Mouse (Mus musculus): ENCODE measurements at regions not wholly inside any gene's neighbourhood (a gene's known extent, or its start where the extent isn't known, plus 50 kb on each side); places are given as distances from the start of the nearest gene placed in this dataset.

- peaks cover 11% of the 10 kb centered on the region for H3K4me1 ChIP-seq (replicated peaks)
- 0 out of 2 replicates have a peak, but pooled peaks have one; percentile 48 for ATAC-seq (ENCODE audit: low FRiP score, low read depth)
- no peaks in the 10 kb centered on the region for H3K27me3 ChIP-seq
- WGBS = 46% methylated on average over 9 of the region's 9 CpGs
- no peak overlapping the region for H3K4me3 ChIP-seq
- no peaks in the 10 kb centered on the region for H3K36me3 ChIP-seq
- no peaks in the 10 kb centered on the region for H3K9me3 ChIP-seq
- no peak overlapping the region for H3K9ac ChIP-seq
- H3K27ac ChIP-seq (replicated peaks) = no peak overlapping the region
- H3K4me2 ChIP-seq = no peak overlapping the region
Measured at GRCm38 (mm10) chr16:95798582-95798981, 96.7 kb downstream of the Ets2 start.

- no peak overlapping the region for H3K27ac ChIP-seq (replicated peaks)
- H3K36me3 ChIP-seq = no peaks in the 10 kb centered on the region
- ATAC-seq (ENCODE audit: low FRiP score, low read depth) = no peak
- H3K27me3 ChIP-seq = no peaks in the 10 kb centered on the region
- peaks cover 11% of the 10 kb centered on the region for H3K4me1 ChIP-seq (replicated peaks)
- no peak overlapping the region for H3K9ac ChIP-seq
- H3K9me3 ChIP-seq = no peaks in the 10 kb centered on the region
- 74% methylated on average over 11 of the region's 11 CpGs for WGBS
- H3K4me2 ChIP-seq = no peak overlapping the region
- H3K4me3 ChIP-seq = no peak overlapping the region
Measured at GRCm38 (mm10) chr16:95798099-95798498, 96.2 kb downstream of the Ets2 start.

GRCm38 (mm10) chr16:95797141-95797540, 95.3 kb downstream of the Ets2 start:
- H3K36me3 ChIP-seq = no peaks in the 10 kb centered on the region
- no peaks in the 10 kb centered on the region for H3K9me3 ChIP-seq
- no peak for ATAC-seq (ENCODE audit: low FRiP score, low read depth)

DNA sequence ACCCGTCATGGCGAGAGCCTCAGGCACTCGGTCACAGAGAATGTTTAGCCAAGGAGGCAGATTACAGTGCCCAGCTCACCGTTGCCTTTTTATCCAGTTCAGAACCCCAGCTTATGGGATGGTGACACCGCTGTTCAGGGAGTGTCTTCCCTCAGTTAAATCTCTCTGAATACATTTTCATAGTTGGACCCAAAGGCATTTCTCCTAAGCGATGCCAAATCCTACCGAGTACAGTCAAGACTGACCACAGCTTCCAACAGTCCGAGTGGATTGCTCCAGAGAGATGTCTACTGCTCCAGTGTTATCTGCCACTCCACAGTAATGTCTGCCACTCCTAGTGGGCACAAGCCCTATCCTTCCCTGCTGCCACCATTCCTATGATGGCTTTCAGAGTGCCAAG, 93.0 kb downstream of the Ets2 start:
- peaks cover 5% of the 10 kb centered on the region; the same call in 1 of the 2 replicates for H3K4me1 ChIP-seq (replicated peaks)
- H3K9me3 ChIP-seq = no peaks in the 10 kb centered on the region
- H3K27me3 ChIP-seq = no peaks in the 10 kb centered on the region
- 84% methylated on average over 8 of the region's 8 CpGs for WGBS
- no peaks in the 10 kb centered on the region for H3K36me3 ChIP-seq
- H3K4me3 ChIP-seq = no peak overlapping the region
- ATAC-seq (ENCODE audit: low FRiP score, low read depth) = no peak
- H3K4me2 ChIP-seq = no peak overlapping the region
- no peak overlapping the region for H3K9ac ChIP-seq
- no peak overlapping the region for H3K27ac ChIP-seq (replicated peaks)

More at GRCm38 (mm10) chr16:95797141-95797540, 95.3 kb downstream of the Ets2 start:
- H3K4me1 ChIP-seq (replicated peaks) = peaks cover 7% of the 10 kb centered on the region
- 94% methylated on average over 2 of the region's 2 CpGs for WGBS
- H3K4me2 ChIP-seq = no peak overlapping the region
- H3K27ac ChIP-seq (replicated peaks) = no peak overlapping the region
- H3K9ac ChIP-seq = no peak overlapping the region
- no peaks in the 10 kb centered on the region for H3K27me3 ChIP-seq
- no peak overlapping the region for H3K4me3 ChIP-seq

DNA sequence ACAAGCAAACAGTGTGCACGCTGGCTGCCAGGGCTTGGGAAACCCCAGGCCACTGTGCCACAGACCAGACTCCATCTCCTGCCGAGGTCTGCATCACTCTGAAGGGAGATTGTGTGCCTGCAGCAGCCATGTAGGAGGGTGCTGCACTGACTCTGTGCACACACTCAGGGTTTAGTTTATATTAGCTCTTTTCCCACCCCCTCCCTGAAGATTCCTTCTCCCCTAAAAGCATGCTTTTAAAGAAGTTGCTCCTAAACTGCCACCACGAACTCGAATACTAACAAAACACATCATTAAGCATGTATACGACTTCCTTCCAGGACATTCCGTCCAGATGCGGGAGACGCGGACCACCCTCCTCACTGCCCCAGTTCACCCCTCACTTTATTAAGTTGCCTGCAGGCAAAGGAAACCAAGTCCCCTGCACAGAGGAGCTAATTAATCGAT, 92.4 kb downstream of the Ets2 start:
- H3K4me1 ChIP-seq (replicated peaks) = peaks cover 5% of the 10 kb centered on the region; the same call in 1 of the 2 replicates
- no peaks in the 10 kb centered on the region for H3K9me3 ChIP-seq
- H3K36me3 ChIP-seq = no peaks in the 10 kb centered on the region
- no peak overlapping the region for H3K4me2 ChIP-seq
- no peak overlapping the region for H3K27ac ChIP-seq (replicated peaks)
- H3K27me3 ChIP-seq = no peaks in the 10 kb centered on the region
- H3K4me3 ChIP-seq = no peak overlapping the region
- WGBS = 59% methylated on average over 10 of the region's 10 CpGs
- no peak for ATAC-seq (ENCODE audit: low FRiP score, low read depth)
- H3K9ac ChIP-seq = no peak overlapping the region

GRCm38 (mm10) chr16:95790691-95791090, 88.8 kb downstream of the Ets2 start:
- H3K36me3 ChIP-seq = no peaks in the 10 kb centered on the region
- no peaks in the 10 kb centered on the region for H3K27me3 ChIP-seq
- no peak overlapping the region for H3K4me3 ChIP-seq
- no peak for ATAC-seq (ENCODE audit: low FRiP score, low read depth)
- WGBS = 70% methylated on average over 4 of the region's 4 CpGs
- no peaks in the 10 kb centered on the region for H3K9me3 ChIP-seq
- H3K9ac ChIP-seq = no peak overlapping the region
- H3K4me2 ChIP-seq = no peak overlapping the region
- no peak overlapping the region for H3K27ac ChIP-seq (replicated peaks)
- no peaks in the 10 kb centered on the region; the same call in 1 of the 2 replicates for H3K4me1 ChIP-seq (replicated peaks)

GRCm38 (mm10) chr16:95789548-95789947, 87.7 kb downstream of the Ets2 start:
- ATAC-seq (ENCODE audit: low FRiP score, low read depth) = no peak
- Histone ChIP-seq H3K9me3 (no peaks in the 10 kb centered on the region), H3K9ac (no peak overlapping the region), H3K4me2 (no peak overlapping the region), H3K4me3 (no peak overlapping the region), H3K27ac (replicated peaks) (no peak overlapping the region), H3K4me1 (replicated peaks) (no peaks in the 10 kb centered on the region; the same call in 1 of the 2 replicates), H3K27me3 (no peaks in the 10 kb centered on the region), H3K36me3 (no peaks in the 10 kb centered on the region)

- WGBS = 93% methylated on average over 5 of the region's 5 CpGs
- no peak overlapping the region for H3K27ac ChIP-seq (replicated peaks)
- H3K4me3 ChIP-seq = no peak overlapping the region
- no peak for ATAC-seq (ENCODE audit: low FRiP score, low read depth)
- no peak overlapping the region for H3K4me2 ChIP-seq
- no peaks in the 10 kb centered on the region for H3K9me3 ChIP-seq
- no peak overlapping the region for H3K9ac ChIP-seq
- no peaks in the 10 kb centered on the region for H3K4me1 ChIP-seq (replicated peaks)
- no peaks in the 10 kb centered on the region for H3K36me3 ChIP-seq
- H3K27me3 ChIP-seq = no peaks in the 10 kb centered on the region
Measured at GRCm38 (mm10) chr16:95781681-95782080, 79.8 kb downstream of the Ets2 start.

- Histone ChIP-seq H3K27ac (replicated peaks) (no peak overlapping the region), H3K4me3 (no peak overlapping the region), H3K4me2 (no peak overlapping the region), H3K9me3 (no peaks in the 10 kb centered on the region), H3K4me1 (replicated peaks) (no peaks in the 10 kb centered on the region), H3K36me3 (no peaks in the 10 kb centered on the region), H3K9ac (no peak overlapping the region), H3K27me3 (no peaks in the 10 kb centered on the region)
- WGBS = 76% methylated on average over 2 of the region's 2 CpGs
- ATAC-seq (ENCODE audit: low FRiP score, low read depth) = no peak
Measured at GRCm38 (mm10) chr16:95780431-95780830, 78.6 kb downstream of the Ets2 start.

GRCm38 (mm10) chr16:95778845-95779722, 77.2 kb downstream of the Ets2 start:
- WGBS = 90% methylated on average over 6 of the region's 6 CpGs
- ATAC-seq (ENCODE audit: low FRiP score, low read depth) = no peak

GRCm38 (mm10) chr16:95778173-95778572, 76.3 kb downstream of the Ets2 start:
- H3K9ac ChIP-seq = no peak overlapping the region
- no peak overlapping the region for H3K27ac ChIP-seq (replicated peaks)
- H3K27me3 ChIP-seq = no peaks in the 10 kb centered on the region
- H3K4me2 ChIP-seq = no peak overlapping the region
- no peaks in the 10 kb centered on the region for H3K9me3 ChIP-seq
- 73% methylated on average over 4 of the region's 4 CpGs for WGBS
- ATAC-seq (ENCODE audit: low FRiP score, low read depth) = no peak
- no peaks in the 10 kb centered on the region for H3K4me1 ChIP-seq (replicated peaks)
- no peaks in the 10 kb centered on the region for H3K36me3 ChIP-seq
- no peak overlapping the region for H3K4me3 ChIP-seq

More at GRCm38 (mm10) chr16:95778845-95779722, 77.2 kb downstream of the Ets2 start:
- Histone ChIP-seq H3K36me3 (no peaks in the 10 kb centered on the region), H3K27me3 (no peaks in the 10 kb centered on the region), H3K27ac (replicated peaks) (no peak overlapping the region), H3K4me1 (replicated peaks) (no peaks in the 10 kb centered on the region), H3K4me3 (no peak overlapping the region), H3K4me2 (no peak overlapping the region), H3K9ac (no peak overlapping the region), H3K9me3 (no peaks in the 10 kb centered on the region)

DNA sequence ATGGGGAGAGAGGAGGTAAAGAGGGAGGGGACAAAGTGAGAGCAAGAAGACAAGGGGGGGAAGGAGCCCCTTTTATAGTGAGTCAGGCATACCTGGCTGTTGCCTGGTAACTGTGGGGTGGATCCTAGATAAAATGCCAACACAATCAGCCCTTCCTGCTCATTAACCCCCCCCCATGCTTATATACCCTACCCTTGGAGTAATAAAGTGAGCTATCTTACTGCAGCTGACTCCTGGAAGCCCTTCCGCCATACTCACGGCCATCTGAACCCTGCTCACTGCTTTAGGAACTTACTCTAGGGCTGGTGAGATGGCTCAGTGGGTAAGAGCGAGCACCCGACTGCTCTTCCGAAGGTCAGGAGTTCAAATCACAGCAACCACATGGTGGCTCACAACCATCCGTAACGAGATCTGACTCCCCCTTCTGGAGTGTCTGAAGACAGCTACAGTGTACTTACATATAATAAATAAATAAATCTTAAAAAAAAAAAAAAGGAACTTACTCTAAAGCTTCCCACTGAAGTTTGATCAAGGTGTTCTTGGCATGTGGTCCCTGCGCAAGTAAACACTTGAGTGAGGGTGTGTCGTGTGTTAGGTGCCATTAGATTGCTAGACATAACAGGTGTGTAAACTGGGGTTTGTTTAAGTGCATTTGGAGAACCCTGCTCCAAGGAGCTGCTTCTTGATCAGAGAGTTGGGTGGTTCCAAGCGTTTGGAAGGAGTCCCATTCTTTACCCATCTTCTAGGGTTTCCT, 74.9 kb downstream of the Ets2 start:
- WGBS = 89% methylated on average over 10 of the region's 10 CpGs
- H3K27me3 ChIP-seq = no peaks in the 10 kb centered on the region
- no peaks in the 10 kb centered on the region for H3K36me3 ChIP-seq
- H3K4me2 ChIP-seq = no peak overlapping the region
- H3K4me1 ChIP-seq (replicated peaks) = no peaks in the 10 kb centered on the region
- no peak overlapping the region for H3K27ac ChIP-seq (replicated peaks)
- ATAC-seq (ENCODE audit: low FRiP score, low read depth) = no peak
- no peak overlapping the region for H3K4me3 ChIP-seq
- H3K9ac ChIP-seq = no peak overlapping the region
- no peaks in the 10 kb centered on the region for H3K9me3 ChIP-seq

Measured in hindbrain, embryonic 15.5 days (tissue).